Mouse (Mus musculus): Measurements from ENCODE around the gene Zdhhc14.

DNA sequence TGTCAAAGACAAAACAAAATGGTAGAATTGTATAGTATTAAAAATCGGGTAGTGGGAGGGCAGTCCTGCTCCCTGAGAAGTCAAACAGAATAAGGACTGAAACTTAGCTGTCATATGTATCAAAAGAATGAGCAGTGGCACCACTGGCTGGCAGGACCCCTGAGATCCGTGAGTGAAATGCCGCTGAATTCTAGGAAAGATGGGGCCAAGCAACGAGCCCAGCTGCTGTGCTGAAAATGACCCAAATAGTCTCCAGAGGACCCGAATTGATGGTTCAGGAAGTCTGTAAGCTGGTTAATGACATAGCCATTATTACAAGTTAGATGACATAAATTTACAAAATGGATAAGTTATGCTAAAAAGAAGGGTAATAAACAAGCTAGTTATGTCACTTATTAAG is 306.5 kb downstream of the Zdhhc14 start:
- TF ChIP-seq CTCF (IDR thresholded peaks at IDR 0.05; ENCODE audit: low read depth) = no peak
- TF ChIP-seq EP300 (IDR thresholded peaks at IDR 0.05; ENCODE audit: low read depth) = no peak
